Mouse (Mus musculus) layer of hippocampus, adult 8-10 months (tissue): ENCODE measurements around the gene Nek2. TPM values are rescaled to one million over a fixed set of nuclear protein-coding genes. Genes with fewer than 3 reads are reported as not detected.

Experiments used
- DNase-seq, 2 experiments: peaks; one replicate each; pipeline ENCODE4 v3.0.0; 2022; ENCODE audit warnings: low spot score in 2 of 2
- total RNA-seq, 4 experiments: library from RNA; stranded (reverse); gene quantifications; 2 replicates each; pipeline ENCODE4 v1.2.4; 2022

Nek2 gene
- total RNA-seq, 4 experiments from 2014 or later: 1.2 to 2.2 (median 1.7) TPM

DNA sequence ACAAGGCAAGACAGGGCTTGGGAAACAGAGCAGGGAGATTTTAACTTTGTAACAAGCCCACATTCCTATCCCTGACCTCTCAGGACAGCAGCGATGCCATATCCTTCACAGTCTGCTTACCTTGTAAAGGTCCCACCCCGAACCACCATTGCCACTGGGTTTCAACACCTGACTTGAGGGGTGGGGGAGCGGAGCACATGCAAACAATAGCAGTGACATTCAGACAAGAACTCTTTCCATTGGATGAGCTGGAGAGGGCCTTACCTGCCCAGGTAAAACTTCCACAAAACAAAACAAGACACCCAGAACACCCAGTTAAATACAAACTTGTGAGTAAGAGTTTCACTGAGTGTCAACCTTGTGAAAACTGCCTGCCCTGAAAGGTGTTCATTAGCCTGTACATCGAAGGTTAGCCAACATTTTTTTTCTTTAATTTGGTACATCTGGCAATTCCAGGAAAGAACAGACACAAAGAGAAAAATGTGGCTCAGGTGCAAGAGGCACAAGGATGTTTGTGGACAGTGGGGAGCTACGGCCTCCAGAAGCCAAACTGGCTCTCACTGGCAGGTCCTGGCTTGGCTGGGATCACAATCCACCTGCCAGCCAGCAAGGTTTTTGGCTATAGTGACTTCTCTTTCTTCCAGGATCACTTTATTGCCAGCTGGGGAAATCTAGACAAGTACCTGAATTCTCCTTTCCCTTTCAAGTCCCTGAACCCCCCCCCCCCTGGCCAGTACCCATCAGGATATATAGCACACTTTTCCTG, 35.8 kb downstream of the Nek2 start:
- DNase-seq: no peak

- DNase-seq: no peak
These were observed 36.9 kb downstream of the Nek2 start for GRCm38 (mm10) chr1:191858136-191858535.

GRCm38 (mm10) chr1:191859847-191860246, 38.6 kb downstream of the Nek2 start:
- no peak for DNase-seq

GRCm38 (mm10) chr1:191861247-191861646, 40.0 kb downstream of the Nek2 start:
- DNase-seq: no peak

- DNase-seq: no peak
These were observed 42.7 kb downstream of the Nek2 start for GRCm38 (mm10) chr1:191863833-191864550.

GRCm38 (mm10) chr1:191864551-191865027, 43.3 kb downstream of the Nek2 start:
- DNase-seq: no peak

DNA sequence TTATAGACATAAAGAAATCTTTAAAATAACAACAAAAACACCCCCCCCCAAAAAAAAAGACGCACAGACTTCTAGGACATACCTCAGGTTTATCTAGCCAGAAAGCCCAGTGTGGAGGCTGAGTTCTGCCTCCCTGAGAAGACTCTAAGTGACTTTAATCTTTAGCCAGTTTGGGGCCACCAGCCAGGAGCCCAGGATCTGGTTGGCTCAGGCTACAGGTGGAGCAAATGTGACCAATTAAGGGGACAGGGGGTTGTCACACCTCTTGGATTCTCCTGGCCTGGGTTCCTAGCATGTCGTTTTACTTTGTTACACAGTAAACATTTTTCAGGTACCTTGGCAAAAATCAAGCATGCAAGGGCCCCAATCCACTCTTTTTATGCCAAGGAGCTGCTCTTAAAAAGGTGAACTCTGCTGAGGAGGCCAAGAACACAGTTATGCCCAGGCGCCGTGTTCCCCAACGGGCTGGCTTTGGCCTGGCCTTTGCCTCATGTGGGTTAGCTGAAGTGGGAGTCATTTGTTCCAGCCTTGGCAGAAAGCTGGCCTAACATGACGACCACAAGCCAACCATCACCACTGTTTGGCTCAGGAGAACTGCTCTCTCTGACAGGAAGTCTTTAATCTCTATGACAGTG, 50.9 kb downstream of the Nek2 start:
- DNase-seq: no peak

- DNase-seq: no peak
These were observed 53.8 kb downstream of the Nek2 start for GRCm38 (mm10) chr1:191875006-191875405.

DNA sequence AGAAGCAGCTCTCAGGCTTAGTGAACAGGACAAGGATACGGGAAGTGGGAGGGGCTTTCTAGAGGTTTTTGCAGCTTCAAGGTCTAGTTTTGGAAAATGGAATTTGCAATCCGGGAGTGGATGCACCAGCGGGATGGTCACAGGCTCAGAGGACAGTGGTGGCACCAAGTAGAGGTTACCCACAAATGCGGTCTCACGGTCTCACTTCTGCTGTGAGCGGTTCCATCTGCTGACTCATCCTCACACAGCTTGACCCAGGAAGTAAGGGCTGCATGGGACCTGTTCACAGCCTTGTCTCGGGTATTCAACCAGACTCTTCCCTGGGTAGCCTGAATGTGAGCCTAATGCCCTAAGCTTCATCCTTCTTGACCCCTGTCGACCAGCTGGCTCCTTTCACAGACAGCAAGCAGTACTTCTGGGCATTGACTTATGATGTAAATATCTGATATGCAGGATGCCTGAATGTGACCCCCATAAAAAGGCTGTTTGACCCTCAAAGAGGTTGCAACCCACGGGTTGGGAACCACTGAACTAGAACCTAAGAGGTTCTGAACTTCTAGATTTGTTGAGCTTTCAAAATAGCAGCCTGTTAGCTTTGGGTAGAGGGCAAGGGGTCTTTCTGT, 54.5 kb downstream of the Nek2 start:
- DNase-seq: no peak

- no peak for DNase-seq
These were observed 56.4 kb downstream of the Nek2 start for GRCm38 (mm10) chr1:191877681-191878080.

GRCm38 (mm10) chr1:191878518-191878921, 57.3 kb downstream of the Nek2 start:
- no peak for DNase-seq

GRCm38 (mm10) chr1:191880247-191880646, 59.0 kb downstream of the Nek2 start:
- no peak for DNase-seq

- DNase-seq: no peak
These were observed 59.8 kb downstream of the Nek2 start for GRCm38 (mm10) chr1:191880921-191881609.

GRCm38 (mm10) chr1:191881663-191882062, 60.4 kb downstream of the Nek2 start:
- DNase-seq: no peak

Other genes starting within 250 kb of the Nek2 start
- gene Dtl, start 245.9 kb upstream of the Nek2 start, total RNA-seq: under 1 TPM; 0.55 to 0.96 (median 0.75) TPM
- 10 to 100 TPM; 24.2 to 27.6 (median 25.9) TPM for gene Ints7, start 245.8 kb upstream of the Nek2 start, total RNA-seq
- gene Lpgat1, start 103.6 kb upstream of the Nek2 start, total RNA-seq: 100 to 1,000 TPM; 123 to 147 (median 134) TPM
- gene Slc30a1, start 85.3 kb downstream of the Nek2 start, total RNA-seq: 10 to 100 TPM; 24.2 to 37.1 (median 30.2) TPM
- gene Rd3, start 155.9 kb downstream of the Nek2 start, total RNA-seq: under 1 TPM in 3 of 4 experiments, not detected in 1; 0.11 to 0.45 (median 0.19) TPM